Mouse (Mus musculus) kidney, adult 9 months (tissue): ENCODE results near the gene Tmem201.
"Not testable (repeated sequence)": the region's sequence is repeated elsewhere in the genome, so short reads cannot be mapped to it uniquely, and the experiment has no call there.

Source experiments
- DNase-seq: peaks from one replicate; pipeline ENCODE4 v3.0.0; 2022

The Tmem201 gene

GRCm38 (mm10) chr4:149737383-149738324 lies at the start of gene Tmem201:
Tmem201 (minus strand) TSS chr4:149738044.
- peak; percentile 97 for DNase-seq

- DNase-seq: no peak
Measured at GRCm38 (mm10) chr4:149784901-149785300, 47.1 kb upstream of the Tmem201 start.

GRCm38 (mm10) chr4:149784371-149784770 lies 46.5 kb upstream of the Tmem201 start:
- no peak for DNase-seq

- peak; percentile 79 for DNase-seq
Measured at GRCm38 (mm10) chr4:149782975-149783374, 45.1 kb upstream of the Tmem201 start.

- no peak for DNase-seq
Measured at GRCm38 (mm10) chr4:149780565-149781356, 42.9 kb upstream of the Tmem201 start.

- DNase-seq: no peak
Measured at GRCm38 (mm10) chr4:149779966-149780365, 42.1 kb upstream of the Tmem201 start.

- DNase-seq: peak; percentile 78
Measured at GRCm38 (mm10) chr4:149777126-149777525, 39.3 kb upstream of the Tmem201 start.

- no peak for DNase-seq
Measured at GRCm38 (mm10) chr4:149775760-149776362, 38.0 kb upstream of the Tmem201 start.

GRCm38 (mm10) chr4:149775330-149775729 lies 37.5 kb upstream of the Tmem201 start:
- peak; percentile 92 for DNase-seq

GRCm38 (mm10) chr4:149774094-149774470 lies 36.2 kb upstream of the Tmem201 start, which contains the start of gene Slc25a33:
Slc25a33 (minus strand) TSS chr4:149774277.
- DNase-seq: peak; percentile 98

- no peak for DNase-seq
Measured at GRCm38 (mm10) chr4:149773408-149774093, 35.7 kb upstream of the Tmem201 start.

- no peak for DNase-seq
Measured at GRCm38 (mm10) chr4:149772394-149772793, 34.5 kb upstream of the Tmem201 start.

- DNase-seq: no peak
Measured at GRCm38 (mm10) chr4:149765201-149765600, 27.4 kb upstream of the Tmem201 start.

GRCm38 (mm10) chr4:149763335-149763734 lies 25.5 kb upstream of the Tmem201 start:
- DNase-seq: no peak

GRCm38 (mm10) chr4:149759517-149759916 lies 21.7 kb upstream of the Tmem201 start:
- no peak for DNase-seq

GRCm38 (mm10) chr4:149758423-149758822 lies 20.6 kb upstream of the Tmem201 start:
- DNase-seq: peak; percentile 88

GRCm38 (mm10) chr4:149756546-149756945 lies 18.7 kb upstream of the Tmem201 start:
- DNase-seq: not testable (repeated sequence)

GRCm38 (mm10) chr4:149752836-149753235 lies 15.0 kb upstream of the Tmem201 start:
- no peak for DNase-seq

- DNase-seq: peak; percentile 74
Measured at GRCm38 (mm10) chr4:149752124-149752799, 14.4 kb upstream of the Tmem201 start.

- no peak for DNase-seq
Measured at GRCm38 (mm10) chr4:149750671-149751070, 12.8 kb upstream of the Tmem201 start.

- not testable (repeated sequence) for DNase-seq
Measured at GRCm38 (mm10) chr4:149749663-149750015, 11.8 kb upstream of the Tmem201 start.
